Mouse (Mus musculus): Measurements from ENCODE around the gene Slc23a4.

DNA sequence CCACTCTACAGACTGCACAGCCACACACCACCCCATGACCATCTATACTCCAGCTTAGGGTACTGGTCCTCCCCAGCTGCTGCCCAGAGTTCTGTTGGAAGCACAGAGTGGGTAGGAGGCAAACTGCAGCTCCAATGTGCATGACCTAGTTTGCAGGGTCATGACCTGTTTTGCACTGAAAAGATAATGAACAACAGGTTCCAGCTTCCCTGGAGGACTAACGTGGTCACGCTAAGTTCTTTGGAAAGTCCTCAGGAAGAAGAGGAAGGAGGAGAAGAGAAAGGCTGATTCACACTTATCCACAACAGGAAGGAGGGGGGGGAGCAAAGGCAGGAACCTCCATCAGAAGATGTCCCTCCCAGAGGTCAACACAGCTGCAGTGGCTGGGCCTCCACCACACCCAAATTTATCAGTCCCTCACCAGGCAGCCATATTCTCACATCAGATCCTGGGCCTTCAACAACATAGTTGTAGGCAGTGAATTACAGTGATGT lies 81.0 kb downstream of the Slc23a4 start:
- TF ChIP-seq CTCF (IDR thresholded peaks at IDR 0.05; ENCODE audit: low read depth, low read length) (no peak), POLR2A (IDR thresholded peaks at IDR 0.05; ENCODE audit: borderline replicate concordance, low read depth, low read length) (no peak)
